Mouse (Mus musculus): ENCODE measurements around the gene Zscan4b. TPM values are rescaled to one million over a fixed set of nuclear protein-coding genes. Genes with fewer than 3 reads are reported as not detected.
"Not testable (repeated sequence)": the region's sequence is repeated elsewhere in the genome, so short reads cannot be mapped to it uniquely, and the experiment has no call there.

Gene Zscan4b
- polyA plus RNA-seq (2016; fragmentation: Nextera tagmentation; extraction: Ambion mirVana): not detected in 2 replicates

DNA sequence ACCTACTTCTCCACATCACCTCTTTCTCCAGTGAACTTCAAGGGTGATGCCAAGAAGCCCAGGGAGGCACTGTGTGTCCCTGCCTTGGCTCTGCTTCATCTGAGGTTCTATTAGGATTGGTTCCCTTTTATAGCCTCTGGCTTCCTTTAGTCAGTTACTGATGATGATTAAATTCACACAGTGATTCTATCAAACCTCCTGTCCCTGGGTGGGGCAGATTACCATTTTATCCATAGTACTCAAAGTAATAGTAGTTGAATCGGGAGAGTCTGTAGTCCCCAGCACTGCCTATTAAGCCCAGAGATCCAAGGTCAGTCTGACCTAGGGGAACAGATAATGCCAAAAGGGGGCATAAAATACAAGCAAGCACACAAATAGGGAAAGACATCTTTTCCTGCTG, at the start of gene Zscan4b:
TSS of gene Zscan4b (minus strand) at position 101 of the 400 bp plus-strand sequence.
- H3K27me3 ChIP-seq (ENCODE audit: low read depth, poor library complexity, severe bottlenecking); H3K9me3 ChIP-seq (replicated peaks); H3K4me1 ChIP-seq; H3K36me3 ChIP-seq; DNase-seq (ENCODE audit: low spot score); H3K4me3 ChIP-seq; H3K27ac ChIP-seq: not testable (repeated sequence)
- WGBS: 100% methylated on average over 1 of the region's 1 CpGs

Other genes with a start within 250 kb of the Zscan4b start
- not detected in 2 replicates for gene Nlrp4b, start 217.3 kb downstream of the Zscan4b start, polyA plus RNA-seq (2016; fragmentation: Nextera tagmentation; extraction: Ambion mirVana)
- not detected in 2 replicates for gene Vmn1r71, start 150.7 kb downstream of the Zscan4b start, polyA plus RNA-seq (2016; fragmentation: Nextera tagmentation; extraction: Ambion mirVana)
- not detected in 2 replicates for gene Zscan4c, start 100.7 kb upstream of the Zscan4b start, polyA plus RNA-seq (2016; fragmentation: Nextera tagmentation; extraction: Ambion mirVana)
- not detected in 2 replicates for gene Zscan4-ps1, start 164.6 kb upstream of the Zscan4b start, polyA plus RNA-seq (2016; fragmentation: Nextera tagmentation; extraction: Ambion mirVana)